Mouse (Mus musculus) kidney, postnatal 10 days (tissue): ENCODE data around the gene Mad2l2.
"Not testable (repeated sequence)": the region's sequence is repeated elsewhere in the genome, so short reads cannot be mapped to it uniquely, and the experiment has no call there.

Experiments
- DNase-seq: peaks from one replicate; pipeline ENCODE4 v3.0.0; 2021; ENCODE audit warnings: mixed read lengths

Gene Mad2l2

GRCm38 (mm10) chr4:148108565-148109100, 21.6 kb upstream of the Mad2l2 start:
- no peak for DNase-seq

DNA sequence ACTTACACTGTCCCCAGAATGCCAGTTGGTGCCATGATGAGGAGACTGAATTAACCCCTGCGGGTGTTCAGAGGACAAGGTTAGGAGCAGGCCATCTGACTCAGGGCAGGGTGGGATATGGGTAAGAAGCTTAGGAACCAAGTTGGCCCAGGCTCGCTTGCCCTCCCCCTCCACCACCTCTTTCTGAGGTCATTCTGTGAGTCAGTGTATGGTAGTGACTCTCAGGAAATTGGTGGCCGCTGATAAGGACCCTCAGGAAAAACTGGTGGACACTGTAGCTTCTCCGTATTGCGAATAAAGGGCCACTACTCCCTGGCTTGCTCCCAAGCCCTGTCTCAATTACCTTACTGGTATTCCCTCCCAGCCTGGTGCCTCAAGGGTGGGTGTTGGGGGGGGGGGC, 21.0 kb upstream of the Mad2l2 start:
- no peak for DNase-seq

- DNase-seq = no peak
Measured at GRCm38 (mm10) chr4:148112519-148112918, 17.7 kb upstream of the Mad2l2 start.

DNA sequence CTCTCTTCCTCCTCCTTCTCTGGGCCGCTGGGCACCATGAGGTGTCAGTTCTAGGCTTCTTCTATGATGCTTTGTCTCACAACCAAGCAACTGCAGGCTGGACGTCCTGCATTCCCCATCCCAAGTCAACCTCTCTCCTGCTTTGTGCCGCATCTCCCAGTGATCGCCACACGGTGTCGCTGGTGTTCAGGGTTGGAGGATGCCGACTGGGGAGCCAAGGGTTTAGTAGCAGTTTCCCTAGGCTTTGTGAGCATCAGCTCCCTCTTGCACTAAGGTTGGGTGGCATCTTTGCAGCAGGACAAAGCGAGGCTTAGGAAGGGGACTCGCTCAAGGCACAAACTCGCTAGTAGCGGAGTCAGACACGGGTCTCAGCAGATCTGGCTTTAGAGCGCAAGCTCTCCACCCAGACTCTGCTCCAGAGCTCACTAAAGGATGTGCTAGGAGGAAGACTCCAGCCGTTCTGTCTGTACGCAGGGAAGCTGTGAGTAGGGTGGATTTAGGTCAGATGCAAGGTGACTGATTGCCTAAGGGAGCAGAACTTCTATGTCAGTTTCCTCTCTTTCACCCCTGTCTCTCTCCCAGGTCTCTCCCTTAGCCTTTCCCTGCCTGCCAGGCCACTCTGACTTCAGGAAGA, 15.3 kb upstream of the Mad2l2 start:
- DNase-seq = peak; percentile 90

- DNase-seq = peak; percentile 73
Measured at GRCm38 (mm10) chr4:148115467-148115866, 14.7 kb upstream of the Mad2l2 start.

DNA sequence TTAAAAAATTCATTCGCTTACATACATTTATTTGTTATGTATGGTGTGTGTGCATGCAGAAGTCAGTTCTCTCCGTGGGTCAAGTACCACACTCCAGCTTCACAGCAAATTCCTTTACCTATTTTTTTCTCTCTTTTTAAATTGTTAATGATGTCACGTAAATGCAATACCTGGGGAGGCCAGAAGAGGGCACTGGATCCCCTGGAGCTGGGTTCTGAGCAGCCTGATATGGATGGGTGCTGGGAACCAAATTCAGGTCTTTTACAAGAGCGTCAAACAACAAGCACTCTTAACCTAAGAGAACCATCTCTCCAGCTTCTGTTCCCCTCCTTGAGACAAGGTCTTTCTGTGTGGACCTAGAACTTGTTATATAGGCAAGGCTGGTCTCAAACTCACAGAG, 13.5 kb upstream of the Mad2l2 start:
- DNase-seq = no peak

DNA sequence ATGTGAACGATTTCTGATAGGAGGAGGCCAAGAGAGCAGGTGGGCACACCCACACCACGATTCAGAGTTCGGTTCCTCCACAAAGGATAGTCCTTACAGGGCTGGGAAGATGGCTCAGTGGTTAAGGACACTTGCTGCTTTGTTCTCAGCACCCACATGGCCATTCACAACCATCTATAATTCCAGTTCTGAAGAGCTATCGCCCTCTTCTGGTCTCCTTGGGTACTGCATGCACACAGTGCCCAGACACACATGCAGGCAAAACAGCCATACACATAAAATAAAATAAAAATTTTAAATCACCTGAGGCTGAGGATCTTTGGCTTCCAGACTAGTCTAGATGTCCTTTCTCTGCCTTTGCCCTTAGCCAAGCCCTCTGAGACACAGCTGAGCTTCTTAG, 12.8 kb upstream of the Mad2l2 start:
- DNase-seq = no peak

- not testable (repeated sequence) for DNase-seq
Measured at GRCm38 (mm10) chr4:148119578-148119977, 10.6 kb upstream of the Mad2l2 start.

DNA sequence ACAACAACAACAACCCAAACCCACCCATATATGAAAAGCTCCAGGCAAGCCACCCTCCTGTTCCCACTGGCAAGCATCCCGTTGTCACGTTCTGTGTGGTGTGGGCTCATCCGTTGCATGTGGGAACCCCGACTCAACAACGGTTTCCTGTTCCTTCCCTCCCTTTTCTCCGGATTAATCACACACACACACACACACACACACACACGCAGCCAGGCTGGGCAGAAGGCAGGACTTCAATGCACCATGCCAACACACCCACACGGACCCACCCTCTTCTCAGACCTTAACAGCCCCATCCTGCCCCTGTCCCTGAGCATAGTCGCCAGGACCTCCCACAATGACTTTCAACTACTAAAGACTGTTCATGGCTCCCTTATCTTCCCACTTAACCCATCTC, 9.6 kb upstream of the Mad2l2 start:
- DNase-seq = no peak

DNA sequence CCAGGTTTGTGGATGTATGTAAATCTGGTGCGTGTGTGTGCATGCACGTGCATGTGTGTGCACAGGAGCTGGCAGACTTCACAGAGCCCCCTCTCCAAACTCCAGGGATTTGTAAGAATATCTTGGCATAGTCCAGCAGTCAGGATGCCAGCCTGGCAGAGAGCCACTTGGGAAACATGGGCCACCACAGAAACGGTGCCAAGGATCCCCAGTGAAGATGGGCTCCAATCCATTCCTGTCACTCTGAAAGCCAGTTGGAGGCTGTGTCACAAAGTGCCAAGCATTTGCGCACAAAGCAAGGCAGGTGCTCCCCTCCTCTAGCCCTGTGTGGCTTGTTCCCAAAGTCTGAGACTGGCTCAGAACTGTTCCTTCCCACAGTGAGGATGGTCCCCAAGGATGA, 8.8 kb upstream of the Mad2l2 start:
- no peak for DNase-seq

GRCm38 (mm10) chr4:148121982-148122693, 8.0 kb upstream of the Mad2l2 start:
- no peak for DNase-seq

DNA sequence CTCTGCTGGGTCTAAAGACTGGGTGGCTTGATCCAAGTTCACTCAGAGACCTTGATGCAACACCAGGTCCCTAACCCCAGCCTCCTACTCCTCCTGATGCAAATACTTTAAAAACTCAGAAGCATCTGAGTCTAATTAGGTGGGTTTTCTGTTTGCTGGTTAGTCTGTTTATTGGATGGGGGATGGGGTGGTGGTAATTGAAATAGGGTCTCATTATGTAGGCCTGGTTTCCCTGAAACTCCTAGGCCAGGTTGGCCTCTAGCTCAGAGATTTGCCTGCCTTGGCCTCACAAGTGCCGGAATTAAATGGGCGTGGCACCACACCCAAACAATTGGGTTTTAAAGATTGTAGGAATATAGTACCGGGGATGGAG, 7.5 kb upstream of the Mad2l2 start:
- DNase-seq = no peak

- DNase-seq = no peak
Measured at GRCm38 (mm10) chr4:148128241-148128640, 1.9 kb upstream of the Mad2l2 start.

GRCm38 (mm10) chr4:148128672-148129071, 1.5 kb upstream of the Mad2l2 start:
- DNase-seq = no peak

- DNase-seq = peak; percentile 78
Measured at GRCm38 (mm10) chr4:148130561-148131413, 603 bp downstream of the Mad2l2 start, which contains the start of gene Draxin. TSS of gene Draxin (minus strand) at chr4:148130698.

DNA sequence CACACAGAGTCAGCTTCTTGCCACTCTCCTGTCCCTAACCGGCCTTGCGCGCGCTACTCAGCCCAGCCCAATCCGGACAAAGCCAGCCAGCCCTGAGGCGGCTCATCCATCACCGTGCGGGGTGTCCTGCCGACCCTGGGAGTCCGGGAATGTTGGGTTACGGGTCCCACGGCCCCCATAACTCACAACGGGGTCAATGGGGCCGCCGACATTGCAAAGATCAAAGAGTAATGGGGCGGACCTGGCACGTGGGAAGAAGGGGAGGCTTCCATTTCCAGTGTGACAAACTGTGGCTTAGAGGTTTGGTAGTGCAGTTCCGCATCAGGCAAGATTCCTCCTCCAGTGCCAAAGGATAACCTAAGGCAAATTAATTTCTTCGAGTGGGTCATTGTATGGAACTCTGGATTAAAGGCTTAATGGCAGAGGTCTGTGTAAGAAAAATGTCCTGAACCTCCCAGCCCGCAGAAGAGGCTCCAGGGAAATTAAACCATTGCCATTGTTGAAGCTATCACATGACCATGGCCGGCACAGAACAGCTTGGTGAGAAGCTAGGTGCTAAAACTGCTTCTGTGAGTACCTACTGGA, 1.4 kb downstream of the Mad2l2 start:
- peak; percentile 46 for DNase-seq

DNA sequence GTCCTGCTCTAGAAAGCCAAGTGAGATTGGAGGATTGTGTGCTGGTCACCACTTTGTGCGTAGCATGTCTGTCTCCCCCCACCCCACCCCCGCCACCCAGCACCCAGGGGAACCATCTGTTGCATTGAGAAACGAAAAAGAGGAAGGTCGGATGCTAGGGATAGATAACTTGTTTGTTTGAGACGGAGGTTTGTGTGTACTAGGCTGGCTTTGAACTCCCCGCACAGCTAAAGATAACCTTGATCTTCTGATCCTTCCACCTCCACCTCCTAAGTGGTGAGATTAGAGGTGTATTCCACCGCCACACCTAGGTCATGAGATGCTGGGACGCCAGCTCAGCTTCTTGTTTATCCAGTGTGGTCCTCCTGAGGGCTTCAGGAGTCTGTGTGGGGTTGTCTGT, 4.8 kb downstream of the Mad2l2 start:
- no peak for DNase-seq

DNA sequence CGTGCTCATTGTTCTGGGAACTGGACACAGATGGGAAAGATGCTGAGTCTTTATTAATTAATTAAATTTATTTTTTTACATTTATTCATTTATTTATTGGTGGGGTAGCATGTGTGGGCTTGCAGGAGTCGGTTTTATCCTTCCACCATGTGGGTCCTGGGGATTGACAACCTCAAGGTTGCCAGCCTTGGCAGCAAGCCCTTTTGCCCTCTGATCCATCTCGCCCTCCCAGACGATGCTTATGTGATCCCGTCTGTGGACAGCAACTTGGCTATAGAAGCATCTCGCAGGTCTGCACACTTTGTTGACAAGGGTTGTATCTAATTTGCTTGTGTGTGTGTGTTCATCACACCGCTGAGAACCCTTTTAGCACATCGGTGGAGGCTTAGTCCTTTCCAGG, 7.3 kb downstream of the Mad2l2 start:
- no peak for DNase-seq

GRCm38 (mm10) chr4:148139767-148140097, 9.5 kb downstream of the Mad2l2 start:
- no peak for DNase-seq

- peak; percentile 95 for DNase-seq
Measured at GRCm38 (mm10) chr4:148140098-148141011, 10.2 kb downstream of the Mad2l2 start.

DNA sequence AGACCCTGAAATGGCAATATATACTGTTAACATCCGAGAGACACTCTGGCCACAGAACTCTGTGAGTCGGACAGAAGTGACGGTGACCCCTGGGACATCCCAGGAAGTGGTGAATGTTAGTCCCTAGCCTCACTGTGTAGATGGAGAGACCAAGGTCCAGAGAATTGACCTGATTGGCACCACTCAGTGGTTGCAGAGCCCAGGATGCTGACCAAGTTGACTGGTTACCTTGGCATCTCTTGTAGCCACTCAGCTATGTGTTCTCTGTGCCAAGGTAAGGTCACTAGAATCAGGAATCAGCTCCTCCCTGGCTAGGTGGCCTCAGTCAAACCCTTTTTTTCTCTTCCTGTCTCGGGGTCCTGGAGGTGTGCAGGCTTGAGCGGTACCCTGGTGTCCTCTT, 13.5 kb downstream of the Mad2l2 start:
- no peak for DNase-seq

- no peak for DNase-seq
Measured at GRCm38 (mm10) chr4:148147714-148148113, 17.5 kb downstream of the Mad2l2 start.
